In the genomic region with DNA sequence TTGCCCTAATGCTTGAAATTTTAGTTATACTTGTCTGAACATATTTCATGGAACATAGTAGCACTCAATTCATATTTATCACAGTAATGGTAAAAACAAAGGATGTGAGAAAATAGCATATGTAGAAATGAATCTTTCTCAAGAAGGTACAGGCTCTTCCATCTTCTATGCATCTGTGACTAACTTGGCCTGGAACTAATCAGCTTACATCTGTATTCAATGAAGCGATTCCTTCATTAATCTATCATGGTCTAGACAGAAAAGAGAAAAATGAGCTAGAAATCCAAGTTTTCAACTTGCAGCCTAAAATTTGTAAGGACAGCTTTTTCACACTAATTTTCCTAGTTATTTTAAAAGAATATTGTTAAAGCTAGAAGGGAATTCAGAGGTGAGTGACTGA, we compare ENCODE assay signal across 24 mouse cellular contexts. TPM values are rescaled to one million over a fixed set of nuclear protein-coding genes. Genes with fewer than 3 reads are reported as not detected.
DNase-seq lines count a peak whose midpoint lies in the region; ATAC-seq and TF ChIP-seq lines count a peak whose summit lies in the region.
"Had no signal": no experiment of that assay in that cellular context is flagged by ENCODE, and none has a peak within 500 bp of the region (broad histone marks: within the 10 kb centered on the region; RNA-seq: fewer than 3 reads in every experiment).

No protein-coding gene starts in this region.

- DNase-seq in embryonic facial prominence, embryonic 11.5 days (ENCODE audit: low spot score), result peak; percentile 65
- DNase-seq in embryonic facial prominence, embryonic 10.5 days (ENCODE audit: low spot score), result no peak
- DNase-seq in NIH3T3 (ENCODE audit: low read depth), result peak; percentile 63
- DNase-seq in limb, embryonic 10.5 days (ENCODE audit: low spot score), result no peak
- DNase-seq in cerebellum, adult 9-11 months, result no peak
- no peak for DNase-seq in layer of hippocampus, postnatal 10 days (ENCODE audit: low spot score in 2 of 2)
- DNase-seq: adrenal gland, adult 8-10 months; adrenal gland, postnatal 14 days; adrenal gland, postnatal 36 days; B cell, adult 2 months; cerebellum, adult 11-12 months; cerebellum, adult 2 months; cerebellum, adult 9-10 months; cerebellum, postnatal 14 days; cerebellum, postnatal 36 days; embryo, embryonic 11 days; forebrain, postnatal 0 days had no signal

- H3K27me3 ChIP-seq in embryonic facial prominence, embryonic 11.5 days (ENCODE audit: control insufficient read depth, insufficient read depth, low read length), result no peaks in the 10 kb centered on the region
- peaks cover 78% of the 10 kb centered on the region for H3K27me3 ChIP-seq in embryonic facial prominence, embryonic 10.5 days (replicated peaks; ENCODE audit: low read depth, poor library complexity, severe bottlenecking)
- H3K27me3 ChIP-seq in limb, embryonic 10.5 days (ENCODE audit: low read depth, poor library complexity, severe bottlenecking), result peaks cover 86% of the 10 kb centered on the region
- H3K27me3 ChIP-seq: forebrain, embryonic 15.5 days had no signal

- no peaks in the 10 kb centered on the region for H3K4me1 ChIP-seq in embryonic facial prominence, embryonic 11.5 days (ENCODE audit: control insufficient read depth, insufficient read depth, low read length)
- H3K4me1 ChIP-seq in embryonic facial prominence, embryonic 10.5 days, result peaks cover 16% of the 10 kb centered on the region
- peaks cover 9% of the 10 kb centered on the region for H3K4me1 ChIP-seq in embryonic fibroblast, embryonic 13.5 days (ENCODE audit: control insufficient read depth, insufficient read depth, low read length)
- peaks cover 28% of the 10 kb centered on the region for H3K4me1 ChIP-seq in limb, embryonic 10.5 days
- H3K4me1 ChIP-seq: forebrain, embryonic 13.5 days; forebrain, embryonic 15.5 days had no signal

- no peak for TF ChIP-seq CTCF in embryonic fibroblast, embryonic 13.5 days (IDR thresholded peaks at IDR 0.05; ENCODE audit: borderline replicate concordance, insufficient read depth, low read length)

- H3K4me2 ChIP-seq in embryonic facial prominence, embryonic 11.5 days (ENCODE audit: low read depth, low read length), result no peak overlapping the region
- H3K4me2 ChIP-seq: embryonic facial prominence, embryonic 13.5 days; forebrain, embryonic 13.5 days; forebrain, embryonic 15.5 days had no signal

- no peak for ATAC-seq in embryonic facial prominence, embryonic 11.5 days (replicated peaks; ENCODE audit: insufficient number of reproducible peaks, low FRiP score, low TSS enrichment, low read depth)
- no peak for ATAC-seq in CD4-positive, CD25-positive, alpha-beta regulatory T cell, adult 4 months
- ATAC-seq: activated CD4-positive, CD25-positive, alpha-beta regulatory T cell, adult 4 months; forebrain, embryonic 13.5 days; forebrain, embryonic 15.5 days; forebrain, postnatal 0 days; Patski had no signal

- H3K9ac ChIP-seq in embryonic facial prominence, embryonic 11.5 days (replicated peaks; ENCODE audit: low read length), result no peak overlapping the region
- H3K9ac ChIP-seq: embryonic facial prominence, embryonic 13.5 days; forebrain, embryonic 13.5 days; forebrain, embryonic 15.5 days; forebrain, postnatal 0 days had no signal

- WGBS in embryonic facial prominence, embryonic 11.5 days, result 73% methylated on average over 1 of the region's 1 CpGs
- WGBS in embryonic facial prominence, embryonic 10.5 days, result 68% methylated on average over 1 of the region's 1 CpGs
- 43% methylated on average over 1 of the region's 1 CpGs for WGBS in limb, embryonic 10.5 days

- H3K9me3 ChIP-seq in embryonic facial prominence, embryonic 11.5 days (replicated peaks; ENCODE audit: control insufficient read depth, low read length), result no peaks in the 10 kb centered on the region
- H3K9me3 ChIP-seq in embryonic facial prominence, embryonic 10.5 days, result no peaks in the 10 kb centered on the region
- H3K9me3 ChIP-seq in limb, embryonic 10.5 days (replicated peaks), result no peaks in the 10 kb centered on the region
- H3K9me3 ChIP-seq: embryonic facial prominence, embryonic 13.5 days; forebrain, embryonic 13.5 days; forebrain, embryonic 15.5 days had no signal

- H3K4me3 ChIP-seq in embryonic facial prominence, embryonic 11.5 days (ENCODE audit: low read depth, low read length), result no peak overlapping the region
- H3K4me3 ChIP-seq in embryonic facial prominence, embryonic 10.5 days, result no peak overlapping the region
- no peak overlapping the region for H3K4me3 ChIP-seq in embryonic fibroblast, embryonic 13.5 days (ENCODE audit: insufficient read depth, low read length)
- no peak overlapping the region for H3K4me3 ChIP-seq in limb, embryonic 10.5 days
- H3K4me3 ChIP-seq: embryonic facial prominence, embryonic 13.5 days; forebrain, embryonic 13.5 days; forebrain, embryonic 15.5 days had no signal

- TF ChIP-seq POLR2A in embryonic fibroblast, embryonic 13.5 days (IDR thresholded peaks at IDR 0.05; ENCODE audit: low read depth, low read length), result no peak

- H3K36me3 ChIP-seq in embryonic facial prominence, embryonic 11.5 days (replicated peaks; ENCODE audit: control insufficient read depth, insufficient read depth, low read depth, low read length), result no peaks in the 10 kb centered on the region
- no peaks in the 10 kb centered on the region for H3K36me3 ChIP-seq in embryonic facial prominence, embryonic 10.5 days (replicated peaks)
- no peaks in the 10 kb centered on the region for H3K36me3 ChIP-seq in limb, embryonic 10.5 days
- H3K36me3 ChIP-seq: embryonic facial prominence, embryonic 13.5 days; forebrain, embryonic 15.5 days had no signal

- H3K27ac ChIP-seq in embryonic facial prominence, embryonic 11.5 days (replicated peaks; ENCODE audit: low read depth, low read length), result no peak overlapping the region
- no peak overlapping the region for H3K27ac ChIP-seq in embryonic facial prominence, embryonic 10.5 days (replicated peaks)
- H3K27ac ChIP-seq in embryonic fibroblast, embryonic 13.5 days (ENCODE audit: insufficient read depth, low read length), result peak overlapping the region; percentile 71; the same call in 1 of the 2 replicates
- H3K27ac ChIP-seq in limb, embryonic 10.5 days, result peak overlapping the region; percentile 50; the same call in 1 of the 2 replicates
- H3K27ac ChIP-seq: forebrain, embryonic 13.5 days; forebrain, embryonic 15.5 days had no signal

RNA-seq across cellular contexts. Expression of a gene that starts 10.1 kb away (rescaled TPM):
- 41.1 and 42.3 TPM in 2 replicates for polyA plus RNA-seq in embryonic facial prominence, embryonic 11.5 days (2014; fragmentation: Nextera tagmentation; extraction: Ambion mirVana)
- 72.9 and 77.6 TPM in 2 replicates for polyA plus RNA-seq in embryonic facial prominence, embryonic 10.5 days (2016; fragmentation: Nextera tagmentation; extraction: Ambion mirVana)
- 47.0 and 68.6 TPM in 2 replicates for polyA plus RNA-seq in embryonic fibroblast, embryonic 13.5 days (2011; ENCODE audit: insufficient read length, low read depth, missing spikeins)
- polyA plus RNA-seq in limb, embryonic 10.5 days (2016; fragmentation: Nextera tagmentation; extraction: Ambion mirVana), result 73.8 and 79.2 TPM in 2 replicates
- total RNA-seq in layer of hippocampus, postnatal 10 days (2021), result 10 to 100 TPM; 30.2 to 31.1 TPM
- 10 to 100 TPM; 20.1 to 23.9 TPM for polyA plus RNA-seq in CD4-positive, CD25-positive, alpha-beta regulatory T cell, adult 4 months (2017; shearing (Covaris generic))

Comparison
In these comparisons a context has a peak if more than half of its experiments do, and no peak if none do; other contexts are left out.
1. DNase-seq: peak in embryonic facial prominence, embryonic 11.5 days (single experiment) and NIH3T3 (single experiment); none in embryonic facial prominence, embryonic 10.5 days (single experiment), limb, embryonic 10.5 days (single experiment), cerebellum, adult 9-11 months (single experiment) and layer of hippocampus, postnatal 10 days (0 of 2).
2. H3K27ac ChIP-seq: peak in embryonic fibroblast, embryonic 13.5 days (single experiment) and limb, embryonic 10.5 days (single experiment); none in embryonic facial prominence, embryonic 11.5 days (single experiment) and embryonic facial prominence, embryonic 10.5 days (single experiment).